Mouse (Mus musculus): ENCODE data around the gene Drc3.
"Not testable (repeated sequence)": the region's sequence is repeated elsewhere in the genome, so short reads cannot be mapped to it uniquely, and the experiment has no call there.

Gene Drc3

DNA sequence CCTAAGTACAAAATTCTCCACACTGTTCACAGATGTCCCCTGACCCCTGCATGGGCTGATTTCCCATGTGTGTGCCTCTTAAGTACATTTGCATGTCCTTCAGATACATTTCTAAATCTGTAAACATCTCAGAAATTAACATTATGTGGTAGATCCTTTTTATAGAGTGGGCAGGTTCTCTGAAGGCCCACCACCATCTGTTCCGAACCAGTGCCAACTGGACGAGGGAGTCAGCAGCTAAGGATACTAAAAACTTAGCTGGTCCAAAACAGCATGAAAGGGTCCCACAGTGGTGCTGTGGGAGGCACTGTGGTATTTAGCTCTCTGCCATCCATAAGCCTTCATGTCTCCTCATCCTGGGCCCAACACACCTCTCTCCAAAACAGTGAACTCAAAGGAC, 44.0 kb downstream of the Drc3 start:
- DNase-seq, result peak; percentile 55

GRCm38 (mm10) chr11:60406606-60407005, 53.5 kb downstream of the Drc3 start:
- DNase-seq, result no peak

DNA sequence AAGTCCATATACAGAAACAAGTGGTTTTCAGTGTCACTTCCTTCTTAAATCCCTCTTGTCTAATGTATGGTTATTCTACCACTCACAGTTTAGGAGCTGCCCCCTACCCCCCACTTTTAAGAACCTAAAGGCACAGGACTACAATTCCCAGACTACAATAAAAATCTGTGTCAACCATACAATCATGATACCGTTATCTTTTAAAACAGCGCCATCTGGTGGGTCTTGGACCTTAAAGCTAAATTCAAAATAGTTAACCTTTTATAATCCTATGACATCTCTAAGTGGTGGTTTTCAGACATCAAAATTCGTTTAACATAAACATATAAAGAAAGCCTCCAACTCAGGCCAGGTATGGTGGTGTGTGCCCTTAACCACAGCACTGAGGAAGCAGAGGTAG, 59.0 kb downstream of the Drc3 start:
- DNase-seq, result peak; percentile 61

GRCm38 (mm10) chr11:60412921-60413320, 59.8 kb downstream of the Drc3 start:
- no peak for DNase-seq

- no peak for DNase-seq
Measured at GRCm38 (mm10) chr11:60416590-60416962, 63.4 kb downstream of the Drc3 start.

- peak; percentile 99 for DNase-seq
Measured at GRCm38 (mm10) chr11:60416963-60417716, 64.0 kb downstream of the Drc3 start, which contains the start of gene Gid4. Gid4 (plus strand) TSS chr11:60417145.

DNA sequence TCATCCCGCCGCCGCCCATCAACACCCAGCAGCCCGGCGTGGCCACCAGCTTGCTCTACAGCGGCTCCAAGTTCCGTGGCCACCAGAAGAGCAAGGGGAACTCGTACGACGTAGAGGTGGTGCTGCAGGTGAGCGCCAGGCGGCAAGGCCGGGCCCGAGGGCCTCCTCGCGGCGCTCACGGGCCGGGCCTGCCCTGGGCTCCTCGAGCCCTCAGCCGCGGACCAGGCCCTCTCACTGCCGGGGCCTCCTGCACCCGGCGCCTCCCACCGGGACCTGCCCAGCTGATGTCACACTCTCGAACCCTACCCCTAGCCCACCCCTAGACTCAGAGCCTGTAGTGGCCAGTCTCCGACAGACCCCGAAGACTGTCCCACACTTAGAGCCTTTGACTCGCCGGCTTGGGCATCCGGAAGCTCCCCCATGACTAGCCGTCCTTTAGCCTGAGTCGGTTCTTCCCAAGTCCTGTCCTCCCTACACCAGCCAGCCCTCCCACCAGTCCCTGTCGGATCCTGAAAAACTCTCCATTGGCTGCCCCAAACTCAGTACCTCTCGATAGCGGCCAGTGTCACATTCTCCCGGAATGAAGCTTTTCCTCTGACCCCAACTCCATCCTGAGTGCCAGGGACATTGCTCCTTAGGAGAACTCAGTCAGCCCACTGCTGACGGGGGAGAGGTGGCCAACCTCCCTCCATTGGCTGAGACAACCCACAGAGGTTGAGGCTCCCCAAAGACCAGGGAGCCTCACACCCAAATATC, 64.8 kb downstream of the Drc3 start, which contains the start of gene Atpaf2:
Atpaf2 (minus strand) TSS at position 741 of the 756 bp plus-strand sequence.
- DNase-seq, result no peak

GRCm38 (mm10) chr11:60418473-60418803, 65.3 kb downstream of the Drc3 start:
- DNase-seq, result no peak

- DNase-seq, result no peak
Measured at GRCm38 (mm10) chr11:60422046-60422668, 69.0 kb downstream of the Drc3 start.

GRCm38 (mm10) chr11:60423006-60423405, 69.9 kb downstream of the Drc3 start:
- no peak for DNase-seq

DNA sequence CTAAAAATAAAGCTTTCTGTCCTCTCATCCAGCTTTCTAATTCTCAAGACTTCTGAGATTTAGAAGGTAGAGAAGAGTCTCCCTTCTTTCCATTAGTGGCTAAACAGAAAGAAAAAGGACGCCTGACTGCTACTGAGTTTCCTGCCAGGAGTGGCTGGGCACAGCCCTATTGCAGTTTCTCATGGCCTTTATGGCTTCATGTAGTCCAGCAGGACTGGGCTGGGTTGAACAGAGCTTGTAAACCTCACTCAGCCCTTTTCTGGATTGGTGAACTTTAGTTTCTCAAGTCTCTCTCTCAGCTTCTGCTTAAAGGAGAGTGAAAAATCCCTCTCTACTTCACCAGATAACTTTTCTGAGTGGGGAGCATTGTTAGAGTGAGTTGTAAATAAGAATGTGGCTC, 73.3 kb downstream of the Drc3 start:
- no peak for DNase-seq

GRCm38 (mm10) chr11:60427628-60428027, 74.5 kb downstream of the Drc3 start:
- DNase-seq, result no peak

DNA sequence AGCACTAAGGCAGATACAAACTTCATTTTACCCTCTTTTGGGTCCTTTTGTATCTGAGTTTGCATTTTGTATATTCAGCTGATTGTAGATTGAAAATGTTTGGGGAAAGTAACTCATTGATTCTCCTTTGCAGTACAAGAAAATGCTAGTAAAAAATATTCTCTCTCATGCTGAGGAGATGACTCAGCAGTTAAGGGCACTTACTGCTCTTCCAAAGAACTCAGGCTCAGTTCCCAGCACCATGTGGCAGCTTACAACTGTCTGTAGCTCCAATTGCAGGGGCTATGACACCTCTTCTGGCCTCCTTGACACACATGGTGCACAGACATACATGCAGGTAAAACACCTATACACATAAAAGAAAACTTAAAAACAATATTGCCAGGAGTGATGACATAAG, 80.4 kb downstream of the Drc3 start:
- DNase-seq, result no peak

GRCm38 (mm10) chr11:60435133-60435532, 82.0 kb downstream of the Drc3 start:
- DNase-seq, result no peak

DNA sequence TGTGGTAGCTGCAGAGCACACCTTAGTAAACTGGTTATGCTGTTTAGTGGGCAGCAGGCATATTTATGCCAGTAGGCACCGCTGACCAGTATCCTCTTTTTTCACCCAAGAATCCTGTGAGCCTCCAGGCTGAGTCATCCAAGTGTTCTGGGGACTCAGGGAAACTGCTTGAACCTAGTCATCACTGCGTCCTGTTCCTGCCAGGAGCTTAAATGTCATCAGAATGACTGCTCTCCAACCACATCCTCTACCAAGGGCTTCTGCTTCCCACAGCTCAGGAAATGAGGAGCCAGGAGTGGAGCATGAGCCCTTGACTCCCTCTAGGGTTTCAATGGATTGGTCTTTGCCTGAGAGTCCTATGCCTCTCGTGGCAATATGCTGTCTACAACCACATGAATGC, 83.5 kb downstream of the Drc3 start:
- no peak for DNase-seq

GRCm38 (mm10) chr11:60439621-60440020, 86.5 kb downstream of the Drc3 start:
- not testable (repeated sequence) for DNase-seq

DNA sequence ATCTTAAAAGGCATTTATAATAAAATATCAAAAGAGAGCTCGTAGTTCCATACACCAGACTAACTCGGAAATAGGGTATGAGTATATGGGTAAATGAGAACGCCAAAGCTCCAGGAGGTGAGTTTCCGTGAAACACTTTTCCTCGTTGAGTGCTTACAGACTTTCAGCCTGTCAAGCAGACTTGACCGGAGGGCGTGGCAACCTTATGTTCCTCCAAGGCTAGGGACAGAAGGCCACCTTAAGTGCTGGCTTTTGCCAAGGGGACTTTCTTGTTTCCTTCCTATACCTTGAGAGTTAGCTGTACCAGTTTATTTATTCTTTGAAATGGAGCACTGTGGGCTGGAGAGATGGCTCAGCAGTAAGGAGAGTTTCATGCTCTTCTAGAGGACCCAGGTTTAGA, 87.0 kb downstream of the Drc3 start:
- no peak for DNase-seq

DNA sequence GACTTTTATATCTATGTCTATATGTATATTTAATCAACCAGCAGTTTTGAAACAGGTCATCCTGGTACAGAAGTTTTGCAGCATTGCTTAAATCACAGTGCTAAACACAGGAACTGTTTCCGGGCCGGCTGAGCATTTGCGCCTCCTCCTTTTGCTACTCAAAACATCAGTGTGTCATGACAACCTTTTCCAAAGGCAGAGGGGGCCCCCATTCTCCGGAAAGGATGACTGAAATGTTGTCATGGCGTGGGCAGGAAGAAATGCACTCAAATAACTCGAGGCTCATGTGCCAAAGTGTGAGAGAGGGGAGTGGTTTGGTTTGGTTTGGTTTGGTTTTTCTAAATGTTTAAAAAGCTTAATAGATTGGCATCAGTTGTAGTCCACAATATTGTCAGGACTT, 89.8 kb downstream of the Drc3 start:
- DNase-seq, result no peak

Data from right cerebral cortex, postnatal 14 days (tissue).